Mouse (Mus musculus) MEL (cell line): ENCODE data around the gene Plaur. TPM values are rescaled to one million over a fixed set of nuclear protein-coding genes. Genes with fewer than 3 reads are reported as not detected.

Experiments used
- DNase-seq: peaks from one replicate; pipeline ENCODE4 v3.0.0; 2011; ENCODE audit warnings: low read depth, low spot score
- H3K27ac ChIP-seq: 2 replicates; pipeline ENCODE4 v1.5.1; 2012; ENCODE audit warnings: low read depth, mild to moderate bottlenecking, control low read depth, low read length, moderate library complexity; ENCODE audit not compliant: control insufficient read depth
- H3K27me3 ChIP-seq, 2 experiments: fragments of 150-350 bp in 1 of 2; sonication (generic) in 1 of 2; 2 replicates each; pipeline ENCODE4 v1.6.1; 2012; ENCODE audit warnings: low read length in 2 of 2, mild to moderate bottlenecking in 2 of 2, improper control_type of control experiment in 1 of 2, moderate library complexity in 1 of 2; ENCODE audit not compliant: insufficient read depth in 2 of 2, control insufficient read depth in 1 of 2
- H3K36me3 ChIP-seq, 2 experiments: 2 replicates each; pipeline ENCODE4 v1.6.1; 2012 to 2014; ENCODE audit warnings: low read length in 2 of 2, improper control_type of control experiment in 1 of 2, inconsistent platforms in 1 of 2, mild to moderate bottlenecking in 1 of 2; ENCODE audit not compliant: insufficient read depth in 2 of 2, control insufficient read depth in 1 of 2
- H3K4me1 ChIP-seq, 2 experiments: fragments of 150-350 bp in 1 of 2; sonication (generic) in 1 of 2; 2 replicates each; pipeline ENCODE4 v1.6.1; 2012; ENCODE audit warnings: low read length in 2 of 2, improper control_type of control experiment in 1 of 2, mild to moderate bottlenecking in 1 of 2; ENCODE audit not compliant: insufficient read depth in 2 of 2, control insufficient read depth in 1 of 2
- H3K4me3 ChIP-seq, 2 experiments: fragments of 150-350 bp in 1 of 2; sonication (generic) in 1 of 2; 2 replicates each; pipeline ENCODE4 v1.5.1; 2012; ENCODE audit warnings: low read depth in 2 of 2, low read length in 2 of 2, mild to moderate bottlenecking in 2 of 2, moderate library complexity in 2 of 2, control low read depth in 1 of 2, improper control_type of control experiment in 1 of 2; ENCODE audit not compliant: control insufficient read depth in 1 of 2, insufficient read depth in 1 of 2
- H3K79me2 ChIP-seq: 2 replicates; pipeline ENCODE4 v1.6.1; 2012; ENCODE audit warnings: mild to moderate bottlenecking, low read length, moderate library complexity; ENCODE audit not compliant: control insufficient read depth, poor library complexity, insufficient read depth
- H3K9ac ChIP-seq: 2 replicates; pipeline ENCODE4 v1.6.1; 2012; ENCODE audit warnings: low read depth, mild to moderate bottlenecking, control low read depth, low read length, moderate library complexity; ENCODE audit not compliant: control insufficient read depth, poor library complexity, severe bottlenecking
- H3K9me3 ChIP-seq: fragments of 150-350 bp; sonication (generic); replicated peaks from 2 replicates; pipeline ENCODE4 v1.6.1; 2012; ENCODE audit warnings: mild to moderate bottlenecking, low read length, improper control_type of control experiment, moderate library complexity; ENCODE audit not compliant: insufficient read depth
- BHLHE40 ChIP-seq: IDR thresholded peaks from 2 replicates; pipeline ENCODE4 v1.6.1; 2012; ENCODE audit warnings: low read depth, mild to moderate bottlenecking, inconsistent platforms, low read length, improper control_type of control experiment, borderline replicate concordance
- CHD1 ChIP-seq: IDR thresholded peaks from 2 replicates; pipeline ENCODE4 v1.6.1; 2012; ENCODE audit warnings: low read depth, mild to moderate bottlenecking, inconsistent platforms, low read length, improper control_type of control experiment
- CTCF ChIP-seq, 3 experiments: IDR thresholded peaks in 2 of 3; conservative IDR thresholded peaks in 1 of 3; 2 replicates each; pipeline ENCODE4 v1.5.1; 2011 to 2012; ENCODE audit warnings: low read length in 3 of 3, low read depth in 2 of 3, mild to moderate bottlenecking in 2 of 3, improper control_type of control experiment in 1 of 3, inconsistent platforms in 1 of 3, mixed read lengths in 1 of 3, moderate library complexity in 1 of 3; ENCODE audit not compliant: control insufficient read depth in 1 of 3, insufficient read depth in 1 of 3, poor library complexity in 1 of 3, severe bottlenecking in 1 of 3
- ETS1 ChIP-seq: IDR thresholded peaks from 2 replicates; pipeline ENCODE4 v1.6.1; 2012; ENCODE audit warnings: low read depth, mild to moderate bottlenecking, inconsistent platforms, low read length, improper control_type of control experiment, moderate library complexity
- MEF2A ChIP-seq: IDR thresholded peaks from 2 replicates; pipeline ENCODE4 v1.6.1; 2014; ENCODE audit warnings: low read depth, mild to moderate bottlenecking, inconsistent platforms, low read length, improper control_type of control experiment; ENCODE audit not compliant: poor library complexity, insufficient replicate concordance, severe bottlenecking; ENCODE audit errors: extremely low read depth
- MYC ChIP-seq: IDR thresholded peaks from 2 replicates; pipeline ENCODE4 v1.6.1; 2011; ENCODE audit warnings: low read depth, mild to moderate bottlenecking, low read length, improper control_type of control experiment, moderate library complexity
- POLR2AphosphoS2 ChIP-seq: IDR thresholded peaks from 2 replicates; pipeline ENCODE4 v1.6.1; 2011; ENCODE audit warnings: low read length, improper control_type of control experiment
- RAD21 ChIP-seq: IDR thresholded peaks from 2 replicates; pipeline ENCODE4 v1.6.1; 2011; ENCODE audit warnings: mild to moderate bottlenecking, low read depth, low read length, improper control_type of control experiment
- SIN3A ChIP-seq: IDR thresholded peaks from 2 replicates; pipeline ENCODE4 v1.6.1; 2012; ENCODE audit warnings: low read length, improper control_type of control experiment, inconsistent platforms
- SMC3 ChIP-seq: IDR thresholded peaks from 2 replicates; pipeline ENCODE4 v1.6.1; 2011; ENCODE audit warnings: low read depth, low read length, improper control_type of control experiment
- USF1 ChIP-seq: IDR thresholded peaks from 2 replicates; pipeline ENCODE4 v1.6.1; 2014; ENCODE audit warnings: low read depth, mild to moderate bottlenecking, inconsistent platforms, low read length, improper control_type of control experiment, moderate library complexity
- ZC3H11A ChIP-seq: IDR thresholded peaks from 2 replicates; pipeline ENCODE4 v1.6.1; 2012; ENCODE audit warnings: low read depth, mild to moderate bottlenecking, inconsistent platforms, low read length, improper control_type of control experiment
- polyA plus RNA-seq, 2 experiments: library from polyadenylated mRNA; stranded (reverse) in 1 of 2; unstranded in 1 of 2; fragments of >175 nt in 1 of 2; fragments of >200 nt in 1 of 2; gene quantifications; 2 replicates each; pipeline versions ENCODE4 v1.2.1 to v1.2.4; 2012; ENCODE audit warnings: low replicate concordance in 2 of 2, low read depth in 1 of 2; ENCODE audit not compliant: insufficient read length in 2 of 2, insufficient read depth in 1 of 2, missing spikeins in 1 of 2
- total RNA-seq: library from RNA; depleted of rRNA; stranded (reverse); fragments of 300-350 nt; gene quantifications from 2 replicates; pipeline ENCODE4 v1.2.3, GENCODE M21; 2012

The Plaur gene
- total and polyA plus RNA-seq, 3 experiments, result 8.6 to 9.7 TPM; not detected in 1

GRCm38 (mm10) chr7:24470356-24470755, 8.1 kb downstream of the Plaur start:
- TF ChIP-seq ETS1 (no peak), MYC (no peak)
- Histone ChIP-seq H3K27ac (no peak overlapping the region), H3K4me1 (no peaks in the 10 kb centered on the region), H3K36me3 (no peaks in the 10 kb centered on the region), H3K9ac (no peak overlapping the region), H3K79me2 (no peaks in the 10 kb centered on the region), H3K27me3 (no peaks in the 10 kb centered on the region), H3K9me3 (no peaks in the 10 kb centered on the region), H3K4me3 (no peak overlapping the region)
- no peak for DNase-seq

- H3K36me3 ChIP-seq, result no peaks in the 10 kb centered on the region
- TF ChIP-seq RAD21 (no peak), CHD1 (no peak), POLR2AphosphoS2 (no peak), USF1 (no peak), SMC3 (no peak), ETS1 (no peak), MEF2A (no peak), SIN3A (no peak)
- H3K79me2 ChIP-seq, result no peaks in the 10 kb centered on the region
- H3K27me3 ChIP-seq, result no peaks in the 10 kb centered on the region
- no peak for DNase-seq
- no peak overlapping the region for H3K27ac ChIP-seq
- no peak overlapping the region for H3K9ac ChIP-seq
- no peaks in the 10 kb centered on the region for H3K4me1 ChIP-seq
- no peak overlapping the region for H3K4me3 ChIP-seq
- no peaks in the 10 kb centered on the region for H3K9me3 ChIP-seq
Measured at GRCm38 (mm10) chr7:24472442-24472841, 10.2 kb downstream of the Plaur start.

GRCm38 (mm10) chr7:24472937-24473336, 10.7 kb downstream of the Plaur start:
- H3K27ac ChIP-seq, result no peak overlapping the region
- H3K36me3 ChIP-seq, result no peaks in the 10 kb centered on the region
- H3K4me3 ChIP-seq, result no peak overlapping the region
- H3K4me1 ChIP-seq, result no peaks in the 10 kb centered on the region
- no peaks in the 10 kb centered on the region for H3K27me3 ChIP-seq
- H3K9me3 ChIP-seq, result no peaks in the 10 kb centered on the region
- peak; percentile 75 for DNase-seq
- H3K9ac ChIP-seq, result no peak overlapping the region
- no peaks in the 10 kb centered on the region for H3K79me2 ChIP-seq
- peak; percentile 52 for TF ChIP-seq SMC3
- no peak for TF ChIP-seq BHLHE40
- no peak for TF ChIP-seq MEF2A
- TF ChIP-seq ZC3H11A, result peak; percentile 30
- peak; percentile 59 for TF ChIP-seq RAD21
- peak; percentile 77 to 96 (median 79) for TF ChIP-seq CTCF (IDR thresholded peaks at IDR 0.05 in 2 of 3, conservative IDR thresholded peaks at IDR 0.05 in 1 of 3; ENCODE audit: control insufficient read depth in 1 of 3, insufficient read depth in 1 of 3, low read depth in 2 of 3, low read length in 3 of 3, poor library complexity in 1 of 3, severe bottlenecking in 1 of 3)
